Mouse (Mus musculus): ENCODE measurements around the gene Hsd3b6. TPM values are rescaled to one million over a fixed set of nuclear protein-coding genes. Genes with fewer than 3 reads are reported as not detected.

Gene Hsd3b6
- polyA plus RNA-seq (2017; shearing (Covaris generic)), result not detected

DNA sequence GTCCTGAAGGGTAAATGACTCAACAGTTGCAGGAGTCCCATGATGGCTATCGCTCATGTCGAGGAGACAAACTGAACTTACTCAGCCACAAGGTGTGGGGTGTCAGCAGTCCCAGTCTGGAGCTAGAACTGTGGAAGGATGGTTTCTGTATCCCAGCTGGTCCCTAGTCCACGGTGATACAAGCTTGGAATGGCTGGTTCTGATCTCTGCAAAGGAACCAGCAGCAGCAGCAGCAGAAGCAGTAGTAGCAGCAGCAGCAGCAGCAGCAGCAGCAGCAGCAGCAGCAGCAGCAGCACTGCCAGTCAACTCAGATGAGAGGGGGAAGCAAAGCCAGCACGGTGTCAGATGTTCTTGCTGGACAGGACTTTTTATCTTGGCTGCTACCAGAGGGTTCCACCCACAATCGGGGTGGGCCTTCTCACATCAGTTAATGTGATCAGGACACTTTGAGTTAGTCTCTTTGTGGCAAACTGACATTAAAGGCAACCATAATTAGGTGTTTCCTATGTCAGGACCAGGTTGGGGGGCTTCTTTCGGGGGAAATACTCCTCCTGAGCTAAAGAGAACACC lies at the start of gene Hsd3b6:
Gene Hsd3b6, minus strand, starts transcription at position 343 of the 570 bp plus-strand sequence.

DNA sequence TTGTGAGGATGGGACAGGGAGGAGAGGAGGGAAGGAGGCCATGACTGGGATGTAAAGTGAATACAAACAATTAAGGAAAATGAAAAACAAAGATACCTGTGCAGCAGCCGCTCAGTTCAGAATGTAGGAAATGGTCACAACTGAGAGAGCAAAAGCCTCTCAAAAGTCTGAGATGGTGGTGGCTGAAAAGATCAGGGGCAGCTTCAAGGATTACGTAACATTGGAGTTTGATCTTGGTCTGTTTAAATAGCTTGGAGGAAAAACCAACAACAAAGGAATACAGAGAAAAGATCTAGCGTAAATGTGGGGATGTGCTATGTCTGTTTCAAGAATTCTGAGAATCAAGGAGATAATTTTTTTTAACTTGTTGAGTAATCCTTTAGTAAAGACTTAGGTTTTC lies 45.3 kb upstream of the Hsd3b6 start, which contains the start of gene Hsd3b1:
Gene Hsd3b1, minus strand, starts transcription at position 219 of the 400 bp plus-strand sequence.

Other genes starting within 250 kb of the Hsd3b6 start
- not detected for gene Gm10681, start 225.6 kb downstream of the Hsd3b6 start, polyA plus RNA-seq (2017; shearing (Covaris generic))
- not detected for gene Hsd3b5, start 184.2 kb downstream of the Hsd3b6 start, polyA plus RNA-seq (2017; shearing (Covaris generic))
- gene Hsd3b2, start 89.9 kb downstream of the Hsd3b6 start, polyA plus RNA-seq (2017; shearing (Covaris generic)), result not detected
- 0.13 TPM for gene Hsd3b3, start 51.3 kb downstream of the Hsd3b6 start, polyA plus RNA-seq (2017; shearing (Covaris generic))
- not detected for gene Hsd3b1, start 45.4 kb upstream of the Hsd3b6 start, polyA plus RNA-seq (2017; shearing (Covaris generic))
- not detected for gene Hao2, start 78.8 kb upstream of the Hsd3b6 start, polyA plus RNA-seq (2017; shearing (Covaris generic))